Mouse (Mus musculus): Measurements from ENCODE around the gene Commd1.

- TF ChIP-seq CTCF (conservative IDR thresholded peaks at IDR 0.05; ENCODE audit: low read length) (no peak), NANOG (IDR thresholded peaks at IDR 0.05; ENCODE audit: borderline replicate concordance, low read length) (no peak)
These were observed 33.1 kb downstream of the Commd1 start for GRCm38 (mm10) chr11:22949101-22949500.
